Mouse (Mus musculus) embryonic facial prominence, embryonic 14.5 days (tissue): Measurements from ENCODE around the gene Slc4a8. TPM values are rescaled to one million over a fixed set of nuclear protein-coding genes. Genes with fewer than 3 reads are reported as not detected.
A peak's percentile ranks its signal among the peaks of the same experiment; 100 is the strongest.
"Not testable (repeated sequence)": the region's sequence is repeated elsewhere in the genome, so short reads cannot be mapped to it uniquely, and the experiment has no call there.

Experiments used
- ATAC-seq: fragments of 200-750 bp; cut with Nextera tagmentation; 2 replicates; pipeline ENCODE4 v1.8.0; 2017; ENCODE audit warnings: low read depth, moderate number of reproducible peaks, moderate TSS enrichment
- DNase-seq: peaks from one replicate; pipeline ENCODE4 v3.0.0-alpha.2; 2015; ENCODE audit warnings: low spot score
- H3K27ac ChIP-seq: fragments of 300-500 bp; sonication (generic); replicated peaks from 2 replicates; pipeline ENCODE4 v1.5.1; 2014; ENCODE audit warnings: low read depth, mild to moderate bottlenecking, low read length, moderate library complexity
- H3K27me3 ChIP-seq: fragments of 300-500 bp; sonication (generic); replicated peaks from 2 replicates; pipeline ENCODE4 v1.6.1; 2014; ENCODE audit warnings: low read length; ENCODE audit not compliant: control insufficient read depth, insufficient read depth
- H3K36me3 ChIP-seq: fragments of 300-500 bp; sonication (generic); 2 replicates; pipeline ENCODE4 v1.6.1; 2014; ENCODE audit warnings: low read length, mixed read lengths; ENCODE audit not compliant: control insufficient read depth, insufficient read depth
- H3K4me1 ChIP-seq: fragments of 300-500 bp; sonication (generic); 2 replicates; pipeline ENCODE4 v1.6.1; 2014; ENCODE audit warnings: antibody characterized with exemption, low read length; ENCODE audit not compliant: control insufficient read depth, insufficient read depth
- H3K4me2 ChIP-seq: fragments of 300-500 bp; sonication (generic); 2 replicates; pipeline ENCODE4 v1.6.1; 2014; ENCODE audit warnings: low read depth, mild to moderate bottlenecking, low read length, moderate library complexity, mixed read lengths
- H3K4me3 ChIP-seq: fragments of 300-500 bp; sonication (generic); 2 replicates; pipeline ENCODE4 v1.5.1; 2014; ENCODE audit warnings: low read depth, mild to moderate bottlenecking, low read length
- H3K9ac ChIP-seq: fragments of 300-500 bp; sonication (generic); 2 replicates; pipeline ENCODE4 v1.6.1; 2014; ENCODE audit warnings: low read depth, mild to moderate bottlenecking, low read length, moderate library complexity, mixed read lengths
- H3K9me3 ChIP-seq: fragments of 300-500 bp; sonication (generic); 2 replicates; pipeline ENCODE4 v1.6.1; 2016; ENCODE audit warnings: low read length; ENCODE audit not compliant: control insufficient read depth
- WGBS: fragments of 180-500 bp; shearing (Covaris S2); extraction: QIAGEN DNeasy Blood & Tissue Kit; methylation state at CpG from one replicate; pipeline ENCODE4 v1.1.7; 2014; 5-methylcytosine and 5-hydroxymethylcytosine counted together
- polyA plus RNA-seq: library from polyadenylated mRNA; unstranded; fragments of >200 nt; fragmentation: Nextera tagmentation; extraction: Ambion mirVana; gene quantifications from 2 replicates; pipeline ENCODE4 v1.2.1, GENCODE M21; 2014

Gene Slc4a8
- polyA plus RNA-seq, 1 experiment from 2014 or later: 3.1 TPM

- H3K4me3 ChIP-seq: no peak overlapping the region
- H3K27me3 ChIP-seq: no peaks in the 10 kb centered on the region; the same call in 1 of the 2 replicates
- no peak overlapping the region for H3K9ac ChIP-seq
- no peak overlapping the region for H3K27ac ChIP-seq
- WGBS: 87% methylated on average over 4 of the region's 4 CpGs
- no peaks in the 10 kb centered on the region for H3K9me3 ChIP-seq
- no peak overlapping the region for H3K4me2 ChIP-seq
- H3K4me1 ChIP-seq: no peaks in the 10 kb centered on the region
- ATAC-seq (no peak), DNase-seq (no peak)
- H3K36me3 ChIP-seq: no peaks in the 10 kb centered on the region
Observed at GRCm38 (mm10) chr15:100772685-100773084, 11.1 kb downstream of the Slc4a8 start.

DNA sequence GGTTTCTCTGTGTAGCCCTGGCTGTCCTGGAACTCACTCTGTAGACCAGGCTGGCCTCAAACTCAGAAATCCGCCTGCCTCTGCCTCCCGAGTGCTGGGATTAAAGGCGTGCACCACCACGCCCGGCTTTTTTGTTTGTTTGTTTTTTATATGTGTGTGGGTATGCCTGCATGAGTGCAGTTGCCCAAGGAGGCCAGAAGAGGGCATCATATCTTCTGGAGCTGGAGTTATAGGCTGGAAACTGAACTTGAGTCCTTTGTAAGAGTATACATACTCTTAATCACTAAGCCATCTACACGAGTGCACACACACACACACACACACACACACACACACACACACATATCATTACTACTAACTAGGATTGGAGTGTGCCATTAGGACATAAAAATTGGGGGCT, 12.3 kb downstream of the Slc4a8 start:
- ATAC-seq, H3K4me2 ChIP-seq, H3K27me3 ChIP-seq, H3K9me3 ChIP-seq, H3K36me3 ChIP-seq, H3K4me1 ChIP-seq, H3K27ac ChIP-seq, DNase-seq, H3K9ac ChIP-seq, H3K4me3 ChIP-seq: not testable (repeated sequence)
- 87% methylated on average over 6 of the region's 6 CpGs for WGBS

DNA sequence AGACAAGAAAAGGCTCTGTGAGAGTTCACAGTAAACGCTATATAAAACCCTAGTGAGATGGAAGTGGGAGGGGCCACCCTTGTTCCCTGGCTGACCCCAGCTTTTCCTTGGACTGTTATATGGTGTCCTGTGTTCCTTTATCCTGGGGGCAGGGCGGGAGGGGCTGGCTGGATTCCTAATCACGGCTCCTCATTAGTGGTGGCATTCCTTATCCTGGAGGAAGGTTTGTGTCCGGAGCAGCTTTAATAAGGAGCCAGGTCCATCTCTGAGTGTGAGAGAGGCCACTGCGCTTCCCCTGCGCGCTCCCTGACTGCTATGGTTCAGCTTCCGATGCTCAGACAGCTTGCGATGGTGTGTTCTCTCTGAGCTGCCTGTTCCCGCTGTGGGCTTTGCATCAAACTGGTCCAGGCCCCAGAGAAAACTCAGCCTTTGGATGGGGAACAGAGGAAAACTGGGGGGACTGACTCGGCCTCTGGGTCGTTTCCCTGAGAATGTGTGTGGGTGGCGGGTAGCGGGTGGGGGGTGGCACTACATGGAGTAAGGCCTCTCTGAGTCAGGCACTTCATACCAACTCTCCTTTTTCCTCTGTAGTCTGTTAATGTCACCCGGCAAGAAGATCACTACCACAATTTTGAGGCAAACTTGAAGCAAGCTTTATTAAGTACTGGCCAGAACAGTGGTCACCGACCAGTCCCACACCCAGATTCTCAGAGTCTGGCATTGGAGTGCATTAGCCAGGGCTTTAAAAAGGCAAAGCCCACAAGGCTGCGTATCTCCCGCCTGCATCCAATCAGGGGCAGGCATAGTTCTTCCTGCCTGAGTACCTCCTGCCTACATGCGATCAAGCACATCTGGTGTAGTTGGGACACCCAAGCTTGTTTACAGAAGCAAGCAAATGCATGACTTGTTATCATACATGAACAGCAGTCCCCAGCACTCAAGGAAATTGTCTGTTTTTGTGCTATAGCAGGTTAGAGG, 13.9 kb downstream of the Slc4a8 start:
- Histone ChIP-seq H3K4me3 (no peak overlapping the region), H3K27me3 (no peaks in the 10 kb centered on the region; the same call in 1 of the 2 replicates), H3K9me3 (no peaks in the 10 kb centered on the region), H3K4me2 (no peak overlapping the region), H3K4me1 (no peaks in the 10 kb centered on the region), H3K36me3 (no peaks in the 10 kb centered on the region), H3K9ac (no peak overlapping the region), H3K27ac (no peak overlapping the region)
- 44% methylated on average over 19 of the region's 19 CpGs for WGBS
- no peak for ATAC-seq
- peak; percentile 23 for DNase-seq

DNA sequence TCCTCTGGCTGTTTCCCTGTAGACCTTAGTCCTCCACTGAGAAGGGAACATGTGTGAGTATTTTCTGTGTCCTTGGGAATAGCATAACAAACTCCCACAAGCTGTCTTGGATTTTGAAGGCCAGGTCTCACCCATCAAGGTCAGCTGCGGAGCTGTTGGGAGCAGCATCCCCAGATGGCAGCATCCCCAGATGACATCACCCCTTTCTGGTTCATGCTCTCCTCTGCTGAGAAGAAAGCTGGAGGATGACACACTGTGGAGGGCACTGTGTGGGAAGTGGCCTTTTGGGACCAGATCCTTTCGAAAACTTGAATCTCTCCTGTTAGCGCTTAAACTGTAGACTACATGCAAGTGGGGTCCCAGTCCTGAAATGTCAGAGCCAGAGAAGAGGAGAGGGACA, 14.9 kb downstream of the Slc4a8 start:
- 75% methylated on average over 3 of the region's 3 CpGs for WGBS
- Histone ChIP-seq H3K36me3 (no peaks in the 10 kb centered on the region), H3K27me3 (no peaks in the 10 kb centered on the region; the same call in 1 of the 2 replicates), H3K9ac (no peak overlapping the region), H3K4me1 (no peaks in the 10 kb centered on the region), H3K4me2 (no peak overlapping the region), H3K9me3 (no peaks in the 10 kb centered on the region), H3K27ac (no peak overlapping the region), H3K4me3 (no peak overlapping the region)
- ATAC-seq (no peak), DNase-seq (no peak)

GRCm38 (mm10) chr15:100777020-100778016, 15.8 kb downstream of the Slc4a8 start:
- H3K27ac ChIP-seq: no peak overlapping the region
- no peaks in the 10 kb centered on the region for H3K9me3 ChIP-seq
- ATAC-seq (peak; percentile 69; the same call in 1 of the 2 replicates), DNase-seq (peak; percentile 72)
- no peaks in the 10 kb centered on the region for H3K36me3 ChIP-seq
- WGBS: 64% methylated on average over 32 of the region's 32 CpGs
- no peaks in the 10 kb centered on the region; the same call in 1 of the 2 replicates for H3K27me3 ChIP-seq
- H3K4me2 ChIP-seq: no peak overlapping the region
- H3K9ac ChIP-seq: no peak overlapping the region
- H3K4me1 ChIP-seq: no peaks in the 10 kb centered on the region
- H3K4me3 ChIP-seq: no peak overlapping the region

- Histone ChIP-seq H3K36me3 (no peaks in the 10 kb centered on the region), H3K4me2 (no peak overlapping the region), H3K9ac (no peak overlapping the region), H3K4me3 (no peak overlapping the region), H3K9me3 (no peaks in the 10 kb centered on the region), H3K27me3 (no peaks in the 10 kb centered on the region; the same call in 1 of the 2 replicates), H3K27ac (no peak overlapping the region), H3K4me1 (no peaks in the 10 kb centered on the region)
- WGBS: 63% methylated on average over 10 of the region's 10 CpGs
- ATAC-seq: no peak
- peak; percentile 13 for DNase-seq
Observed at GRCm38 (mm10) chr15:100779896-100780295, 18.3 kb downstream of the Slc4a8 start.

DNA sequence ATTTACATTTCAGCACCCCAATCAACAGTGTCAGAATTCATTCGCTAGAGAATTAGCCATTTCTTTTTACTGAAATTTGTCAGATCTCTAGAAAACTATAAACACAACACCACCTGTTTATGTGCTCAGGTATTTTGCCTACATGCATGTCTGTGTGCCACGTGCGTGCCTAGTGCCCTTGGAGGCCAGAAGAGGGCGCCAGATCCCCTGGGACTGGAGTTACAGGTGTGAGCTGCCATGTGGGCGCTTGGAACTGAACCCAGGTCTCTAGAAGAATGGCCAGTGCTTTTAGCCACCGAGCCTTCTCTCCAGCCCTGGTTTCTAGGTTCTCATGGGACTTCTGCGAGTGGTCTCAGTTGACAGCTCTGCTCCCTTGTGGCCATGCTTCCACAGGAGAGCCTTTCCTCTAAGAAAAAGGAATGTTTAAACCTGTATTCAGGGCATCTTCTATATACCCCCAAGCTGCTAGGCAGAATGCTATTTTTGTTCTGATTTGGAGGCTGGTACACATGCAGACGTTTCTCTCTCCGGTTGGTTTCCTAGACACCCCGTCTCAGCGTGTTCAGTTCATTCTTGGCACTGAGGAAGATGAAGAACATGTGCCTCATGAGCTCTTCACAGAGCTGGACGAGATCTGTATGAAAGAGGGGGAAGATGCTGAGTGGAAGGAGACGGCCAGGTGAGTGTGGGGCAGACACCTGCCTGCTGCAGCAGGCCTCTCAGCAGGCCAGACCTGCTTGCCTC, 21.9 kb downstream of the Slc4a8 start:
- no peaks in the 10 kb centered on the region for H3K27me3 ChIP-seq
- no peak overlapping the region for H3K4me3 ChIP-seq
- H3K36me3 ChIP-seq: no peaks in the 10 kb centered on the region
- no peak overlapping the region for H3K4me2 ChIP-seq
- WGBS: 90% methylated on average over 13 of the region's 13 CpGs
- DNase-seq (no peak), ATAC-seq (no peak)
- no peak overlapping the region for H3K9ac ChIP-seq
- H3K9me3 ChIP-seq: no peaks in the 10 kb centered on the region
- H3K27ac ChIP-seq: no peak overlapping the region
- no peaks in the 10 kb centered on the region for H3K4me1 ChIP-seq

GRCm38 (mm10) chr15:100790219-100790618, 28.7 kb downstream of the Slc4a8 start:
- Histone ChIP-seq H3K9ac (no peak overlapping the region), H3K4me2 (no peak overlapping the region), H3K27me3 (no peaks in the 10 kb centered on the region), H3K4me3 (no peak overlapping the region), H3K27ac (no peak overlapping the region), H3K36me3 (no peaks in the 10 kb centered on the region), H3K9me3 (no peaks in the 10 kb centered on the region), H3K4me1 (no peaks in the 10 kb centered on the region)
- no peak for DNase-seq
- ATAC-seq: no peak
- 76% methylated on average over 6 of the region's 6 CpGs for WGBS
